Mouse (Mus musculus): Measurements from ENCODE around the gene Acot8.

- no peak for TF ChIP-seq CTCF (IDR thresholded peaks at IDR 0.05; ENCODE audit: low read depth, low read length)
- TF ChIP-seq GATA1 (IDR thresholded peaks at IDR 0.05; ENCODE audit: borderline replicate concordance, low read length): no peak
These were observed 8.9 kb upstream of the Acot8 start for GRCm38 (mm10) chr2:164813557-164813956.
